Mouse (Mus musculus) ES-Bruce4 (cell line): Measurements from ENCODE around the gene Kif1c. TPM values are rescaled to one million over a fixed set of nuclear protein-coding genes. Genes with fewer than 3 reads are reported as not detected.
A peak's percentile ranks its signal among the peaks of the same experiment; 100 is the strongest.

Experiments
- H3K27ac ChIP-seq: 2 replicates; pipeline ENCODE4 v1.5.1; 2012; ENCODE audit warnings: low read length, inconsistent platforms; ENCODE audit not compliant: insufficient read depth
- H3K27me3 ChIP-seq: 2 replicates; pipeline ENCODE4 v1.6.1; 2012; ENCODE audit warnings: mild to moderate bottlenecking, low read length, inconsistent platforms; ENCODE audit not compliant: control insufficient read depth, poor library complexity, insufficient read depth, severe bottlenecking
- H3K36me3 ChIP-seq: 2 replicates; pipeline ENCODE4 v1.6.1; 2012; ENCODE audit warnings: inconsistent platforms, mild to moderate bottlenecking, low read length, moderate library complexity; ENCODE audit not compliant: control insufficient read depth, poor library complexity, insufficient read depth, severe bottlenecking
- H3K4me1 ChIP-seq: one replicate; pipeline ENCODE4 v1.8.1; 2011; ENCODE audit warnings: low read length; ENCODE audit not compliant: control insufficient read depth, insufficient read depth
- H3K4me3 ChIP-seq: 2 replicates; pipeline ENCODE4 v1.5.1; 2011; ENCODE audit warnings: low read depth, mild to moderate bottlenecking, low read length
- H3K9ac ChIP-seq: 2 replicates; pipeline ENCODE4 v1.6.1; 2012; ENCODE audit warnings: low read depth, mild to moderate bottlenecking, inconsistent platforms; ENCODE audit not compliant: poor library complexity, severe bottlenecking
- H3K9me3 ChIP-seq: replicated peaks from 2 replicates; pipeline ENCODE4 v1.6.1; 2012; ENCODE audit warnings: mild to moderate bottlenecking, low read length, inconsistent platforms; ENCODE audit not compliant: control insufficient read depth, poor library complexity, insufficient read depth, severe bottlenecking
- CTCF ChIP-seq: IDR thresholded peaks from one replicate; pipeline ENCODE4 v1.8.1; 2011; ENCODE audit warnings: low read depth, low read length
- EP300 ChIP-seq: IDR thresholded peaks from 2 replicates; pipeline ENCODE4 v1.6.1; 2011; ENCODE audit warnings: low read depth, low read length; ENCODE audit not compliant: insufficient read depth
- POLR2A ChIP-seq: IDR thresholded peaks from one replicate; pipeline ENCODE4 v1.8.1; 2011; ENCODE audit warnings: low read length; ENCODE audit not compliant: insufficient read depth
- polyA plus RNA-seq: library from polyadenylated mRNA; stranded (reverse); fragments of >200 nt; gene quantifications from 2 replicates; pipeline ENCODE4 v1.2.4, GENCODE M21; 2011; ENCODE audit warnings: low read depth; ENCODE audit not compliant: missing spikeins, insufficient read depth, insufficient read length

Kif1c gene
- polyA plus RNA-seq, 1 experiment: 42.2 TPM

- Histone ChIP-seq H3K9ac (no peak overlapping the region), H3K9me3 (no peaks in the 10 kb centered on the region), H3K27me3 (no peaks in the 10 kb centered on the region), H3K27ac (no peak overlapping the region), H3K4me3 (no peak overlapping the region), H3K36me3 (peaks cover 12% of the 10 kb centered on the region), H3K4me1 (no peaks in the 10 kb centered on the region)
- TF ChIP-seq EP300 (no peak), POLR2A (no peak), CTCF (no peak)
These were observed 42.8 kb upstream of the Kif1c start for GRCm38 (mm10) chr11:70657573-70657972.

DNA sequence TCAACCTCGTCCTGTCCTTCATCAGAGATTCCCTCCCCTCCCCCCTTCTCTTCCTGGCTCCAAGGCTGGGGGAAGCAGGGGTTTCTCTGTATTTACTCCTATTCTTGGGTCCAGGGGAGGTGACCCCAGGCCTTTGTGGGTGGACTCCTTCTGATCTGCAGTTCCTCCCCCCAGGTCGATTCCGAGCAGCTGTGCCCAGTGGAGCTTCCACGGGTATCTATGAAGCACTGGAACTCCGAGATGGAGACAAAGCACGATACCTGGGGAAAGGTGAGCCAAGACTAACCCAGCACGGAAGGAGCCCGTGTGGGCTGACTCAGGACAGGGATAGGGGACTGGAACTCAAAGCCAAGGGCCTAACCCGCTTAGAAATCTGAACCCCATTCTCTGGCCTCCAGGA, 42.4 kb upstream of the Kif1c start:
- H3K27me3 ChIP-seq: no peaks in the 10 kb centered on the region
- H3K4me1 ChIP-seq: no peaks in the 10 kb centered on the region
- no peaks in the 10 kb centered on the region for H3K9me3 ChIP-seq
- TF ChIP-seq CTCF (no peak), POLR2A (no peak), EP300 (no peak)
- H3K4me3 ChIP-seq: no peak overlapping the region
- no peak overlapping the region for H3K9ac ChIP-seq
- H3K36me3 ChIP-seq: peaks cover 12% of the 10 kb centered on the region
- no peak overlapping the region for H3K27ac ChIP-seq

DNA sequence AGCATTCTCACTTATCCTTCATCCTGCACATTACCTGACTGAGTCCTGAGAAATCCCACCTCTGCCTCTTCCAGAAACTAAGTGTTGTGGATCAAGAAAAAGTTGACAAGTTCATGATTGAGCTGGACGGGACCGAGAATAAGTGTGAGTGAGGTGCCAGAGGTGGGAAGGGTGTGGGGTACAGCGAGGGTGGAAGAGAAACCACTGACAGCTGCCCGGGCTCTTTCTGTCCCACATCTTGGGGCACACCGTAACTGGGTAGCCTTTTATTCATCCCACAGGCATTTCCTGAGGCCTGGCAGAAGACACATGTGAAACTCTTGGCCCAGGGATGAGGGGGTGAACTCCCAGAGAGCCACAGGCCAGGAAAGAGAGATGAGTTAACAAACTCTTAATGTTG, 41.8 kb upstream of the Kif1c start:
- H3K4me3 ChIP-seq: no peak overlapping the region
- no peak overlapping the region for H3K27ac ChIP-seq

DNA sequence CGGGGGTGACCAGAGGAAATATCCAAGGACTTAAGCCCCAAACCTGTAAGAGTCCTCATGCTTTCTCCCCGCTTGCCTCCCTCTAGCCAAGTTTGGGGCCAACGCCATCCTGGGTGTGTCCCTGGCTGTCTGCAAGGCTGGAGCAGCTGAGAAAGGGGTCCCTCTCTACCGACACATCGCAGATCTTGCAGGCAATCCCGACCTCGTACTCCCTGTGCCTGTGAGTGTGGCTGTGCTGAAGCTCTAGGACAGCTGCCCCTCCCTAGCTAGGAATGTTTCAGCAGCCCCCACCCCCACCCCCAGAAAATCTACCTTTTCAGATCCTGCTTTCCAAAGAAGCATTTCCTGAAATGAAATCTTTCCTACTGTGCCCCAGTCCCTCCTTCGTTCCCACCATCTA, 41.4 kb upstream of the Kif1c start:
- no peak overlapping the region for H3K27ac ChIP-seq
- 0 out of 2 replicates have a peak overlapping the region, but pooled peaks have one; percentile 3 for H3K9ac ChIP-seq
- H3K4me3 ChIP-seq: no peak overlapping the region
- no peaks in the 10 kb centered on the region for H3K27me3 ChIP-seq
- no peaks in the 10 kb centered on the region for H3K4me1 ChIP-seq
- peaks cover 20% of the 10 kb centered on the region for H3K36me3 ChIP-seq
- H3K9me3 ChIP-seq: no peaks in the 10 kb centered on the region
- TF ChIP-seq CTCF (no peak), EP300 (no peak)

More for the DNA sequence above, 41.8 kb upstream of the Kif1c start:
- peaks cover 16% of the 10 kb centered on the region for H3K36me3 ChIP-seq
- no peaks in the 10 kb centered on the region for H3K9me3 ChIP-seq
- H3K4me1 ChIP-seq: no peaks in the 10 kb centered on the region
- no peak for TF ChIP-seq CTCF
- no peaks in the 10 kb centered on the region for H3K27me3 ChIP-seq
- 0 out of 2 replicates have a peak overlapping the region, but pooled peaks have one; percentile 3 for H3K9ac ChIP-seq

DNA sequence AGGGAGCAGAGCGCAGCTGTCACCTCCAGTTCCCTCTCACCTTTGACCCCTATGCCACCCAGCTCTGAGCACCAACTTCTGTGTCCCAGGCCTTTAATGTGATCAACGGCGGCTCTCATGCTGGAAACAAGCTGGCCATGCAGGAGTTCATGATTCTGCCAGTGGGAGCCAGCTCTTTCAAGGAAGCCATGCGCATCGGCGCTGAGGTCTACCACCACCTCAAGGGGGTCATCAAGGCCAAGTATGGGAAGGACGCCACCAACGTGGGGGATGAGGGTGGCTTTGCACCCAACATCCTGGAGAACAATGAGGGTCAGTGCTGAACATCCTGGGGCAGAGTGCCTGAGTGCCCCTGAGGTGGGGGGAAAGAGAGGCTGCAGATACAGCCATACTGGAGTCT, 39.8 kb upstream of the Kif1c start:
- Histone ChIP-seq H3K36me3 (peaks cover 35% of the 10 kb centered on the region), H3K27ac (no peak overlapping the region), H3K9me3 (no peaks in the 10 kb centered on the region), H3K4me3 (no peak overlapping the region), H3K9ac (no peak overlapping the region), H3K27me3 (no peaks in the 10 kb centered on the region), H3K4me1 (no peaks in the 10 kb centered on the region)
- TF ChIP-seq POLR2A: no peak
- no peak for TF ChIP-seq CTCF
- TF ChIP-seq EP300: no peak

DNA sequence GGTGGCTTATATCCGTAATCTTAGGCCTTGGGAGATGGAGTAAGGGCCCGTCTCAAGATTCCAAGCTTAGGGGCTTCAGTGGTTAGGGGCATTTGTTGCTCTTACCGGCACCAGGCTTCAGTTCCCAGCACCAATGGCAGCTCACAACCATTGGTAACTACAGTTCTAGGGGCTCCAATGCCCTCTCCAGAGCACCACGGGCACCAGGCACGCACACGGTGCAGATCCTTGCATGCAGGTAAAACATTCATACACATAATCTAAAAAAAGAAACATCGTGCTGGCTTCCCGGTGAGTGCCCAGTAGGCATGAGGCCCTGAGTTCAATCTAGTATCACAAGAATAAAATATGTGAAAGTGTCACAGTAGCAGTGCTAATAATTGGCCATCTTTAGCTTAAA, 37.2 kb upstream of the Kif1c start:
- Histone ChIP-seq H3K27ac (no peak overlapping the region), H3K27me3 (no peaks in the 10 kb centered on the region), H3K4me3 (no peak overlapping the region), H3K9ac (no peak overlapping the region), H3K4me1 (no peaks in the 10 kb centered on the region), H3K36me3 (peaks cover 45% of the 10 kb centered on the region), H3K9me3 (no peaks in the 10 kb centered on the region)
- TF ChIP-seq POLR2A (no peak), CTCF (no peak), EP300 (no peak)
